Mouse (Mus musculus) liver, adult 2 months (tissue): ENCODE data around the gene Kdelc2.

Source experiments
- CTCF ChIP-seq: fragments of 200-500 bp; IDR thresholded peaks from 2 replicates; pipeline ENCODE4 v1.5.1; 2011; ENCODE audit warnings: low read depth, low read length, control low read depth
- POLR2A ChIP-seq: fragments of 200-500 bp; IDR thresholded peaks from 2 replicates; pipeline ENCODE4 v1.6.1; 2011; ENCODE audit warnings: low read length, control low read depth; ENCODE audit not compliant: insufficient read depth; ENCODE audit errors: extremely low read depth

GRCm38 (mm10) chr9:53378171-53378570 is 5.7 kb upstream of the Kdelc2 start:
- TF ChIP-seq POLR2A (no peak), CTCF (no peak)
